Mouse (Mus musculus) adrenal gland, postnatal 0 days (tissue): ENCODE data around the gene Vmn1r163. TPM values are rescaled to one million over a fixed set of nuclear protein-coding genes. Genes with fewer than 3 reads are reported as not detected.

Experiments
- polyA plus RNA-seq: library from polyadenylated mRNA; unstranded; fragments of >200 nt; fragmentation: Nextera tagmentation; extraction: Ambion mirVana; gene quantifications from 2 replicates; pipeline ENCODE4 v1.2.1, GENCODE M21; 2015

Gene Vmn1r163
- not detected in 2 replicates for polyA plus RNA-seq

DNA sequence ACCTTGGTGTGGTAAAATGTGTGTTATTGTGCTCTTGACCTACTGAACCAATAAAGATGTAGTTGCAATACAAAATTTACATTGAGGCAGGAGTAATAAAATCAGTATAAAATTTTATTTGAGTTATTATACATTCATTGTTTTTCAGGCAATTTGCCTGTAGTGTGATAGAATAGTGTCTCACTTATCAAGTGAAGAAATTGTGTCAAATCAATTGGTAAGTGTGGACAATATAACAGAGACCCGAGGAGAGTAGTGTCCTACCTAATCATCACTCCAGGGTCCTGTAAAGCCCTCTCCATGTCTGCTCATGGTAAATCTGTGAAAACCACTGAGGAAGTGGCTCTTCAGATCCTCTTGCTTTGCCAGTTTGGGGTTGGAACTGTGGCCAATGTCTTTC lies at the start of gene Vmn1r163:
Gene Vmn1r163, plus strand, starts transcription at position 301 of the 400 bp plus-strand sequence.

DNA sequence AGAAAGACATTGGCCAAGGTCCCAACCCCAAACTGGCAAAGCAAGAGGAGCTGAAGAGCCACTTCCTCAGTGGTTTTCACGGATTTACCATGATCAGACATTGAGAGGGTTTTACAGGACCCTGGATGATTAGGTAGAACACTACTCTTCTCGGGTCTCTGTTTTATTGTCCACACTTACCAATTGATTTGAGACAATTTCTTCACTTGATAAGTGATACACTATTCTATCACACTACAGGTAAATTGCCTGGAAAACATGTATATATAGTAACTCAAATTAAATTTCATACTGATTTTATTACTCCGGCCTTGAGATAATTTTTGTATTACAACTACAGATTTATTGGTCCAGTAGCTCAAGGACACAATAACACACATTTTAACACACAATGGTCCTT lies 35.5 kb upstream of the Vmn1r163 start, which contains the start of gene Gm4216:
Gene Gm4216, minus strand, starts transcription at position 101 of the 400 bp plus-strand sequence.

DNA sequence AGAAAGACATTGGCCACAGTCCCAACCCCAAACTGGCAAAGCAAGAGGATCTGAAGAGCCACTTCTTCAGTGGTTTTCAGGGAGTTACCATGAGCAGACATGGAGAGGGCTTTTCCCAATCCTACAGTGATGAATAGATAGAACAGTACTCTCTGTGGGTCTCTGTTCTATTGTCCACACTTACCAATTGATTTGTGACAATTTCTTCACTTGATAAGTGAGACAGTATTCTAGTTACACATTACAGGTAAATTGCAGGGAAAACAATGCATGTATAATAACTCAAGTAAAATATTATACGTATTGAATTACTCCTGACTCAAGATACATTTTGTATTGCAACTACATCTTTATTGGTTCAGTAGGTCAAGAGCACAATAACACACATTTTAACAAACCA lies 12.0 kb downstream of the Vmn1r163 start, which contains the start of gene Gm8720:
Gene Gm8720, minus strand, starts transcription at position 101 of the 400 bp plus-strand sequence.

Other genes with a start within 250 kb of the Vmn1r163 start
- gene Vmn1r159, start 211.9 kb upstream of the Vmn1r163 start, polyA plus RNA-seq: not detected in 2 replicates
- not detected in 2 replicates for gene Vmn1r160, start 184.3 kb upstream of the Vmn1r163 start, polyA plus RNA-seq
- not detected in 2 replicates for gene Gm4214, start 70.9 kb upstream of the Vmn1r163 start, polyA plus RNA-seq
- gene Gm4216, start 35.6 kb upstream of the Vmn1r163 start, polyA plus RNA-seq: not detected in 2 replicates
- not detected in 2 replicates for gene Gm8720, start 11.9 kb downstream of the Vmn1r163 start, polyA plus RNA-seq
- not detected in 2 replicates for gene Gm10662, start 88.9 kb downstream of the Vmn1r163 start, polyA plus RNA-seq
- gene Vmn1r165, start 161.8 kb downstream of the Vmn1r163 start, polyA plus RNA-seq: not detected in 2 replicates
- gene Vmn1r166, start 196.1 kb downstream of the Vmn1r163 start, polyA plus RNA-seq: not detected in 2 replicates
- gene Gm6902, start 223.4 kb downstream of the Vmn1r163 start, polyA plus RNA-seq: not detected in 2 replicates
- not detected in 2 replicates for gene Nlrp4e, start 245.7 kb downstream of the Vmn1r163 start, polyA plus RNA-seq